Mouse (Mus musculus): ENCODE results near the gene Zfp937. TPM values are rescaled to one million over a fixed set of nuclear protein-coding genes. Genes with fewer than 3 reads are reported as not detected.
"Not testable (repeated sequence)": the region's sequence is repeated elsewhere in the genome, so short reads cannot be mapped to it uniquely, and the experiment has no call there.

The Zfp937 gene
- polyA plus RNA-seq (2015; fragmentation: Nextera tagmentation; extraction: Ambion mirVana): 7.8 and 8.1 TPM in 2 replicates

DNA sequence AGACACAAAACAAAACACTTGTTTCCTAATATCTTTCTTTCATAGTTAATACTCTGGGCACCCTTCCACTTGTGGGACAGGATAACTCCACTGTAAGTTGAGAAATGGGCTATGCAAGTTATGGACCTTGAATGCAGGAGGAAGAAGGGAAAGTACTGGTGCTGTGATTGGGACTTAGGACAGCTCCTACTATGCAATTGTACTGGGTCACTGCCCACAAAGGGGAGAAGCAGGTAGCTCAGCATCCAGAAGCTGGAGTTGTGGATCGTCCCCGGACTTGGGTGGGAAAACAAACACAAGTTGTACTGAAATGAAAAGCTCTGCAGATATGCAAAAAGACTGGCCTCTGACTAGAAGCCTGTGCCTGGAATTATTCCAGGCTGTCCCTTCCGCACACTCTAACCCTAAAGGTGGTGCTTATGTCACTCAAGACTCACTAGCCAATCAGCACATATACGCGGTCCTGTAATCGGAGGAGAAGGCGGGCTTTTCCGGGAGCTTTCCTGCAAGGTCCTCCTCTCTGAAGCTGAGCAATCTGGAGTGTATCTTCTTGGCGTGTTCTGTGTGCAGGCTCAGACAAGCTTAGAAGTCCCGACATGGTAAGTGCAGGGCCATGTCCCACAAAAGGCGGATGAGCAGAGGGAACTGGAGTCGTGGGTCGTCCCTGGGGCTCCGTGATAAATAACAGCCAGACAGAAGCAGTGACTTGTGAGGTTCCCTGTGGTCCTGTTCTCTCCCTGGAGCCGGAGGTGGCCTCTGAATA, at the start of gene Zfp937:
Zfp937 (plus strand) TSS at position 474 of the 763 bp plus-strand sequence.
- not testable (repeated sequence) for H3K4me1 ChIP-seq; H3K9ac ChIP-seq; H3K27me3 ChIP-seq; H3K36me3 ChIP-seq; H3K9me3 ChIP-seq (replicated peaks)
- 2% methylated on average over 15 of the region's 15 CpGs for WGBS
- peak; percentile 98 for ATAC-seq (ENCODE audit: insufficient number of reproducible peaks, low FRiP score, low TSS enrichment, low read depth)
- Histone ChIP-seq H3K27ac (replicated peaks) (0 out of 2 replicates have a peak within 1 kb of the TSS, but pooled peaks have one; percentile 28), H3K4me3 (replicated peaks) (peak within 1 kb of the TSS; percentile 44), H3K4me2 (replicated peaks) (peak within 1 kb of the TSS; percentile 44)

DNA sequence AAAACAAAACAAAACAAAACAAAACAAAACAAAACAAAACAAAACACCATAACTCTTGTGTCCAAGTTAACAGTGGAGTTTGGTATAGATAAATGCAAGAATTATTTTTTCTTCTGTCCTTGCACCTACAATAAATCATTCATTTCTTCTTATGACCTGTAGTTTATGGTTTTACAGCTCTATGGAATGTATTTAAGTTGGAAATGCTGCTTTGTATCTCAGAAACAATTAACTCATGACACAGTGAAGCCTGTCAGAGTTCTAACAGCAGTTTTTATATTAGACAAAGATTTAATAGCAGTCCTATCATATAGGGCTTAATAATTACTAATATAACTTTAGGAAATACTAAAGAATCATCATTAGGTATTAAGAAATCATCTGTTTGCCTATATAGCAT, 44.0 kb upstream of the Zfp937 start:
- Histone ChIP-seq H3K9ac (no peak overlapping the region), H3K9me3 (replicated peaks) (peaks cover 6% of the 10 kb centered on the region; the same call in 1 of the 2 replicates), H3K27ac (replicated peaks) (no peak overlapping the region), H3K4me2 (replicated peaks) (no peak overlapping the region), H3K4me1 (no peaks in the 10 kb centered on the region), H3K36me3 (no peaks in the 10 kb centered on the region), H3K27me3 (no peaks in the 10 kb centered on the region), H3K4me3 (replicated peaks) (no peak overlapping the region)
- no peak for ATAC-seq (ENCODE audit: insufficient number of reproducible peaks, low FRiP score, low TSS enrichment, low read depth)

DNA sequence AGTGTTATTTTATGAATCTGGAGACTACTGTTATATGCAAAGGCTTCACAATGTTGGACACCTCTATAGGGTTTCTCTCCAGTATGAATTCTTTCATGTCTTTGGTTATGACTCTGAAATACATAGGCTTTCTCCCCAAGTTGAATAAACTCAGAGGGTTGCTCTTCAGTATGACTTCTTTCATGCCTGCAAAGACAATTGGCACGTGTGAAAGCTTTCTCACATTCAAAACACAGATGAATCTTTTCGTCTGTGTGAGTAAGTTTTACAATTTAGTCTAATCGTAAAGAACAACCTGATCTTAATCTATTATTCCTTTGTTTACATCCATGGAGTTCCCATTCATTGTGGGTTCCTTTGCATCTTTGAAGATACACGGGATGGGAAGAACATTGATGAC, 38.3 kb upstream of the Zfp937 start, which contains the start of gene Gm10770:
Gm10770 (minus strand) TSS at position 101 of the 400 bp plus-strand sequence.
- H3K27me3 ChIP-seq; H3K36me3 ChIP-seq; H3K4me3 ChIP-seq (replicated peaks); H3K27ac ChIP-seq (replicated peaks); H3K9ac ChIP-seq; H3K4me2 ChIP-seq (replicated peaks); ATAC-seq (ENCODE audit: insufficient number of reproducible peaks, low FRiP score, low TSS enrichment, low read depth); H3K4me1 ChIP-seq; H3K9me3 ChIP-seq (replicated peaks): not testable (repeated sequence)
- 74% methylated on average over 4 of the region's 4 CpGs for WGBS

DNA sequence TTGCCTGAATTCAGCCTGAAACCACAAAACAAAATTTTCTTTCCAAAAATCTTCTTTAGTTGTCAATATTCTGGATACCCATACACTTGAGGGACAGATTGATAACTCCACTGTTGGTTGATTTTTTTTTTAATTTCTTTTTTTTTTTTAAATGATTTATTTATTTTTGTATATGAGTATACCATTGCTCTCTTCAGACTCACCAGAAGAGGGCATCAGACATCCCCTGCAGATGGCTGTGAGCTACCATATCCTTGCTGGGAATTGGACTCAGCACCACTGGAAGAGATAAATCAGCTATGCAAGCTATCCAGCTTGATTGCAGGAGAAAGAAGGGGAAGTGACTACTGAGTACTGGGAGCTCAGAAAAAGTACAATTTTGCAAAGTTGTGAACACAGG, 36.8 kb upstream of the Zfp937 start:
- not testable (repeated sequence) for ATAC-seq (ENCODE audit: insufficient number of reproducible peaks, low FRiP score, low TSS enrichment, low read depth); H3K9me3 ChIP-seq (replicated peaks); H3K27ac ChIP-seq (replicated peaks); H3K9ac ChIP-seq; H3K27me3 ChIP-seq; H3K4me1 ChIP-seq; H3K36me3 ChIP-seq; H3K4me3 ChIP-seq (replicated peaks); H3K4me2 ChIP-seq (replicated peaks)

DNA sequence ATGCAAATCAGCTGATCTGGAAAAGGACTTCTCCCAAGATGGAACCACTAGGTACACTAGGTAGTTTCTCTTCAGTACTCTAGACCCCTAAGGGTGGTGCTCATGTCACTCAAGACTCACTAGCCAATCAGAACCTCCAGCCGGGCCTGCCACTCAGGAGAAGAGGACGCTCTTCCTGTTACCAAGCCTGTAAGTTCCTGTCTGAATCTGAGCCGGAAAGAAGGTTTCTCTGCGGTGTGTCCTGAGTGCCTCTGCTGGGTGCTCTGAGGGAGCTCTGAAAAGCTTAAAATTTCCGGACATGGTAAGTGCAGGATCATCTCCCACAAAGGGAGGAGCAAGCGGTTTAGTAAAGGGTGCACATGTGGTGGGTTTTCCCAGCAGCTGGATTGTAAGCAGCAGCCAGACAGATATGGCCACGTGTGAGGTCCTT, 36.3 kb upstream of the Zfp937 start, which contains the start of gene Gm14139:
Gm14139 (plus strand) TSS at position 186 of the 430 bp plus-strand sequence.
- H3K9ac ChIP-seq; H3K9me3 ChIP-seq (replicated peaks); ATAC-seq (ENCODE audit: insufficient number of reproducible peaks, low FRiP score, low TSS enrichment, low read depth); H3K4me3 ChIP-seq (replicated peaks); H3K27me3 ChIP-seq; H3K36me3 ChIP-seq; H3K27ac ChIP-seq (replicated peaks); H3K4me2 ChIP-seq (replicated peaks); H3K4me1 ChIP-seq: not testable (repeated sequence)
- 72% methylated on average over 7 of the region's 7 CpGs for WGBS

DNA sequence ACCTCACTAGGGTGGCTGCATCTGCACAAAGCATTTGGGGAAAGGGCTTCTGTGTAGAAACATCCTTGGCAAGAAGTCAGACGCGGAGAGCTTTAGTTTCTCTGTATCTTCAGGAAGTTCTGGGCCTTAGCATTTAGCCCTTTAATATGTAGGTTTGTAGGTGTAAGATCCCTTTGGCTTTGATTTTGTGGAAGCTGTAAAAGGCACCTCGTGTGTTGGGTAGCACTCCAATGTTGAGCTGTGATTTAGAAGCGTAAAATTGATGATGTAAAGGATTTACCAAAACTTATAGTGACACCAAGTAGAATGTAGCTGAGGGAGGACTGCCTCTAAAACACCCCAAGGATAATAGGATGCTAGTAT, 471 bp downstream of the Zfp937 start:
- H3K4me2 ChIP-seq (replicated peaks): peak overlapping the region; percentile 44
- peak overlapping the region; percentile 44 for H3K4me3 ChIP-seq (replicated peaks)
- 0 out of 2 replicates have a peak overlapping the region, but pooled peaks have one; percentile 28 for H3K27ac ChIP-seq (replicated peaks)
- WGBS: 28% methylated on average over 4 of the region's 4 CpGs
- H3K9ac ChIP-seq; H3K9me3 ChIP-seq (replicated peaks); H3K36me3 ChIP-seq; H3K27me3 ChIP-seq; ATAC-seq (ENCODE audit: insufficient number of reproducible peaks, low FRiP score, low TSS enrichment, low read depth); H3K4me1 ChIP-seq: not testable (repeated sequence)

DNA sequence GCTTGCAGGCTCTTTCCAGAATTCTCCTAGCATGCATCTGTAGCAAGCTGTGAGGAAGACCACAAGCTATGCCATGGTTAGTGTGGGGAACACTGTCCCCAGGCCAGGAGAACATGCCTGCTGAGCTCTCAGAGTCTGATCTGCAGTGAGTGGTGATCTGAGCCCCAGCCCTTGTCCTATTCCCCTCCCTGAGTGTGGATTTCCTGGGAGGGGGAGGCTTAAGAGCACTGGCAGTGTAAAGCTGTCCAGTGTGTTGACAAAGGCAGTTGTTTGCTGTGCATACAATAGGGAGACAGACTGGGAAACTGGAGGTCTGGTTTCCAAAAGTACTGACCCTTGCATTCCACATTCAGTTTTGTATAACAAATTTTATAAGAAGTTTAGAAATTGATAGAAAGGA, 5.4 kb downstream of the Zfp937 start:
- H3K4me3 ChIP-seq (replicated peaks); H3K4me2 ChIP-seq (replicated peaks); H3K9ac ChIP-seq; H3K27me3 ChIP-seq; H3K36me3 ChIP-seq; H3K27ac ChIP-seq (replicated peaks); ATAC-seq (ENCODE audit: insufficient number of reproducible peaks, low FRiP score, low TSS enrichment, low read depth); H3K9me3 ChIP-seq (replicated peaks); H3K4me1 ChIP-seq: not testable (repeated sequence)

DNA sequence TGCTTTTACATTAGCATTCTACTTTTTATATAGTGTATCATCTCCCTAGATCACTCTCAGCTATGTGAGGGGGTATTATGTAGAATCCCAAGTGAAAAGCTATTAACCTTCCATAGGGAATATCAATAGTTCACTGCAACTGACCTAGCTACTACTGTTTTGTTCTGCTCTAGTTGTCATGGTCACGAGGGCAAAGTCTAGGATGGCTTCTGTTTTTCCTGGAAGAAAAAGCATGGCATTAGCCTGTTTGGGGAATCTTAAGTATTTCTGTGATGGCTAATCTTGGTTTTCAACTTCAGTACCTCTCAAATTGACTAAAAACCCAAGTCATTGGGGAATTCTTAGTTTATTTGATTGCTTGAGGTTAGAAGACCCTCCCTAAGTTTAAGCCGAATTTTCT, 25.3 kb downstream of the Zfp937 start:
- Histone ChIP-seq H3K4me2 (replicated peaks) (no peak overlapping the region), H3K4me1 (no peaks in the 10 kb centered on the region), H3K27me3 (no peaks in the 10 kb centered on the region), H3K9ac (no peak overlapping the region), H3K36me3 (peaks cover 8% of the 10 kb centered on the region), H3K27ac (replicated peaks) (no peak overlapping the region), H3K4me3 (replicated peaks) (no peak overlapping the region), H3K9me3 (replicated peaks) (peaks cover 19% of the 10 kb centered on the region)
- ATAC-seq (ENCODE audit: insufficient number of reproducible peaks, low FRiP score, low TSS enrichment, low read depth): no peak
- 86% methylated on average over 2 of the region's 2 CpGs for WGBS

DNA sequence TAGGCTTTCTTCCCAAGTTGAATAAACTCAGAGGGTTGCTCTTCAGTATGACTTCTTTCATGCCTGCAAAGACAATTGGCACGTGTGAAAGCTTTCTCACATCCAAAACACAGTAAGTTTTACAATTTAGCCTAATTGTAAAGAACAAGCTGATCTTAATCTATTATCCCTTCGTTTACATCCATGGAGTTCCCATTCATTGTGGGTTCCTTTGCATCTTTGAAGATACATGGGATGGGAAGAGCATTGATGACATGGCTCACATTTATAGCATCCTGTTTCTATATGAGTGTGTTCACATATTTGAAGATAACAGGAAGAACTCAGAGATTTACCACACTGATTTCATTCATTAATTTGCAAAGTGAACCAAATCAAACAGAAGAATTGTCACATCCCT, 37.6 kb downstream of the Zfp937 start, which contains the start of gene Gm21994:
Gm21994 (minus strand) TSS at position 101 of the 400 bp plus-strand sequence.
- H3K9ac ChIP-seq; H3K4me3 ChIP-seq (replicated peaks); H3K36me3 ChIP-seq; H3K4me1 ChIP-seq; H3K9me3 ChIP-seq (replicated peaks); ATAC-seq (ENCODE audit: insufficient number of reproducible peaks, low FRiP score, low TSS enrichment, low read depth); H3K27me3 ChIP-seq; H3K27ac ChIP-seq (replicated peaks); H3K4me2 ChIP-seq (replicated peaks): not testable (repeated sequence)
- 49% methylated on average over 2 of the region's 2 CpGs for WGBS

DNA sequence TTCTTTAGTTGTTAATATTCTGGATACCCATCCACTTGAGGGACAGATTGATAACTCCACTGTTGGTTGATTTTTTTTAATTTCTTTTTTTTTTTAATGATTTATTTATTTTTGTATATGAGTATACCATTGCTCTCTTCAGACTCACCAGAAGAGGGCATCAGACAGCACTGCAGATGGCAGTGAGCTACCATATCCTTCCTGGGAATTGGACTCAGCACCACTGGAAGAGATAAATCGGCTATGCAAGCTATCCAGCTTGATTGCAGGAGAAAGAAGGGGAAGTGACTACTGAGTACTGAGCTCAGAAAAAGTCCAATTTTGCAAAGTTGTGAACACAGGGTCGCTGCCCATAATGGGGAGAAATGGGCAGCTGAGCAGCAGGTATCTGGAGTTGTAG, 39.0 kb downstream of the Zfp937 start:
- H3K27me3 ChIP-seq; ATAC-seq (ENCODE audit: insufficient number of reproducible peaks, low FRiP score, low TSS enrichment, low read depth); H3K4me1 ChIP-seq; H3K36me3 ChIP-seq; H3K4me2 ChIP-seq (replicated peaks); H3K9ac ChIP-seq; H3K4me3 ChIP-seq (replicated peaks); H3K27ac ChIP-seq (replicated peaks); H3K9me3 ChIP-seq (replicated peaks): not testable (repeated sequence)
- WGBS: 64% methylated on average over 2 of the region's 2 CpGs

DNA sequence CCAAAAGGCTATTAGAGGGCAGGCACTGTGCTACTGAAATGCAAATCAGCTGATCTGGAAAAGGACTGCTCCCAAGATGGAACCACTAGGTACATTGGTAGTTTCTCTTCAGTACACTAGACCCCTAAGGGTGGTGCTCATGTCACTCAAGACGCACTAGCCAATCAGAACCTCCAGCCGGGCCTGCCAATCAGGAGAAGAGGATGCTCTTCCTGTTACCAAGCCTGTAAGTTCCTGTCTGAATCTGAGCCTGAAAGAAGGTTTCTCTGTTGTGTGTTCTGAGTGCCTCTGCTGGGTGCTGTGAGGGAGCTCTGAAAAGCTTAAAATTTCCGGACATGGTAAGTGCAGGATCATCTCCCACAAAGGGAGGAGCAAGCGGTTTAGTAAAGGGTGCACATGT, 39.4 kb downstream of the Zfp937 start, which contains the start of gene Gm14124:
Gm14124 (plus strand) TSS at position 227 of the 400 bp plus-strand sequence.
- not testable (repeated sequence) for H3K36me3 ChIP-seq
- 74% methylated on average over 4 of the region's 4 CpGs for WGBS

More for the DNA sequence above, 39.4 kb downstream of the Zfp937 start, which contains the start of gene Gm14124:
- not testable (repeated sequence) for H3K27me3 ChIP-seq; ATAC-seq (ENCODE audit: insufficient number of reproducible peaks, low FRiP score, low TSS enrichment, low read depth); H3K27ac ChIP-seq (replicated peaks); H3K4me3 ChIP-seq (replicated peaks); H3K9ac ChIP-seq; H3K4me2 ChIP-seq (replicated peaks); H3K9me3 ChIP-seq (replicated peaks); H3K4me1 ChIP-seq
